Mouse (Mus musculus) left cerebral cortex, postnatal 14 days (tissue): ENCODE results near the gene Foxd3. TPM values are rescaled to one million over a fixed set of nuclear protein-coding genes. Genes with fewer than 3 reads are reported as not detected.

Experiments
- DNase-seq, 2 experiments: peaks; one replicate each; pipeline ENCODE4 v3.0.0; 2021 to 2022; ENCODE audit warnings: low spot score in 2 of 2, mixed read lengths in 1 of 2
- intact Hi-C: fragments of 180-260 bp; cut with DNase I; formaldehyde crosslinking; loops from one replicate; pipeline ENCODE4 v1.15.1; 2025
- total RNA-seq, 2 experiments: library from RNA; stranded (reverse); gene quantifications; 2 replicates each; pipeline ENCODE4 v1.2.3; 2021

Foxd3 gene
- total RNA-seq, 2 experiments from 2014 or later, result not detected

- intact Hi-C loops, result loop anchor here (5.0 kb wide), 1 partner anchor 82 kb away; no protein-coding TSS in a partner anchor
Observed at GRCm38 (mm10) chr4:99654621-99655296, 1.3 kb upstream of the Foxd3 start.

DNA sequence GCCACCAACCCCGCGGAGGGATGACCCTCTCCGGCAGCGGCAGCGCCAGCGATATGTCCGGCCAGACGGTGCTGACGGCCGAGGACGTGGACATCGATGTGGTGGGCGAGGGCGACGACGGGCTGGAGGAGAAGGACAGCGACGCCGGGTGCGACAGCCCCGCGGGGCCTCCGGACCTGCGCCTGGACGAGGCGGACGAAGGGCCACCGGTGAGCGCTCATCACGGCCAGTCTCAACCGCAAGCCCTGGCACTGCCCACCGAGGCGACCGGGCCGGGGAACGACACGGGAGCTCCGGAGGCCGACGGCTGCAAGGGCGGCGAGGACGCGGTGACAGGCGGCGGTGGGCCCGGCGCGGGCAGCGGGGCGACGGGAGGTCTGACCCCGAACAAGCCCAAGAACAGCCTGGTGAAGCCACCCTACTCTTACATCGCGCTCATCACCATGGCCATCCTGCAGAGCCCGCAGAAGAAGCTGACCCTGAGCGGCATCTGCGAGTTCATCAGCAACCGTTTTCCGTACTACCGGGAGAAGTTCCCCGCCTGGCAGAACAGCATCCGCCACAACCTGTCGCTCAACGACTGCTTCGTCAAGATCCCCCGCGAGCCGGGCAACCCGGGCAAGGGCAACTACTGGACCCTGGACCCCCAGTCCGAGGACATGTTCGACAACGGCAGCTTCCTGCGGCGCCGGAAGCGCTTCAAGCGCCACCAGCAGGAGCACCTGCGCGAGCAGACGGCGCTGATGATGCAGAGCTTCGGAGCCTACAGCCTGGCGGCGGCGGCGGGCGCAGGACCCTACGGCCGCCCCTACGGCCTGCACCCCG lies 718 bp downstream of the Foxd3 start:
- no peak for DNase-seq
- intact Hi-C loops, result no loop called here

More at GRCm38 (mm10) chr4:99654621-99655296, 1.3 kb upstream of the Foxd3 start:
- DNase-seq, result no peak

DNA sequence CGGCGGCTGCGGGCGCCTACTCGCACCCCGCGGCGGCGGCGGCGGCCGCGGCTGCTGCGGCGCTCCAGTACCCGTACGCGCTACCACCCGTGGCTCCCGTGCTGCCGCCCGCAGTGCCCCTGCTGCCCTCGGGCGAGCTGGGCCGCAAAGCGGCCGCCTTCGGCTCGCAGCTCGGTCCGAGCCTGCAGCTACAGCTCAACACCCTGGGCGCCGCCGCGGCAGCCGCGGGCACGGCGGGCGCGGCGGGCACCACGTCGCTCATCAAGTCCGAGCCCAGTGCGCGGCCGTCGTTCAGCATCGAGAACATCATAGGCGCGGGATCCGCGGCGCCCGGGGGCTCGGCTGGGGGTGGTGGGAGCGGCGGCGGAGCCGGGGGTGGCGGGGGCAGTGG lies 1.3 kb downstream of the Foxd3 start:
- DNase-seq, result no peak
- intact Hi-C loops, result no loop called here

DNA sequence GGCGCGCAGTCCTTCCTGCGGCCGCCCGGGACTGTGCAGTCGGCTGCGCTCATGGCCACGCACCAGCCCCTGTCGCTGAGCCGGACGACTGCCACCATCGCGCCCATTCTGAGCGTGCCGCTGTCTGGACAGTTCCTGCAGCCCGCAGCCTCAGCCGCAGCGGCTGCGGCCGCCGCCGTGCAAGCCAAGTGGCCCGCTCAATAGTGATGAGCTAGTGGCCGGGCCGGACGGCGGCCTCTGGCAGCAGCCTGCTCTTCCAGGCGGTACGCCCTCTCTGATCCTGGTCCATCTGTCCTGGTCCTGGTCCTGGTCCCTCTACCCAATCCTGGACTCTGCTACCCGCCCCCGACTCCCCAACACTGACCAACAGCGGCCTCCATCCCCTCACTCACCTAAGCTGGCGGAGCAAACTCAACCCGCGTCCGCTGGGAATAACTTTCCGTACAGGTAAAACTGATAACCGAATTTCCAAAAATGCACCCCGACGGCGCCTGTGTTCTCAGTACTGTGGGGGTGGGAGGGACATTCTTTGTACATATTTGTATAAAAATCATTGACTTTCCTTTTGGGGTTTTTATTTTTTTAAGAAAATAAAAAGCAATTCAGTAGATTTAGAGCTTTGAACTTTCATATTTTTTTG lies 1.9 kb downstream of the Foxd3 start:
- no peak for DNase-seq

DNA sequence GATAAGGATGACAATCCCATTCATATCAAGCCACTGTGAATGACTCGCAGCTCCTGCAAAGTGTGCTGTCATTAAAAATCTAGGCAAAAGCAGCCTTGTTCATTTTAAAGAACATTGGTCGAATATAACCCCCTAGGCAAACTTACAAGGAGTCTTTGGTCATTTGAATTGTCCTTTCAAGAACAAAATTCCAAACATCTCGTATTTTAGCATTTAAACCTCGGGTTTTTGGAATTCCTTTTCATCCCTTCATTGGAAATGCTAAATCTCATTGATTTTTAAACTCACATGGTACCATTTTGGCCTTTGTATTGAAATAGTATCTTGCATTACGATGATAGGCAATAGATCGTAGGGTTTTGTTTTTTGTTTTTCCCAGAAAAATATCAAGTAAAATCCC lies 2.8 kb downstream of the Foxd3 start:
- no peak for DNase-seq
- intact Hi-C loops, result no loop called here

More for the DNA sequence above, 1.9 kb downstream of the Foxd3 start:
- intact Hi-C loops, result no loop called here

GRCm38 (mm10) chr4:99659361-99660072 lies 3.4 kb downstream of the Foxd3 start:
- intact Hi-C loops, result no loop called here
- no peak for DNase-seq

DNA sequence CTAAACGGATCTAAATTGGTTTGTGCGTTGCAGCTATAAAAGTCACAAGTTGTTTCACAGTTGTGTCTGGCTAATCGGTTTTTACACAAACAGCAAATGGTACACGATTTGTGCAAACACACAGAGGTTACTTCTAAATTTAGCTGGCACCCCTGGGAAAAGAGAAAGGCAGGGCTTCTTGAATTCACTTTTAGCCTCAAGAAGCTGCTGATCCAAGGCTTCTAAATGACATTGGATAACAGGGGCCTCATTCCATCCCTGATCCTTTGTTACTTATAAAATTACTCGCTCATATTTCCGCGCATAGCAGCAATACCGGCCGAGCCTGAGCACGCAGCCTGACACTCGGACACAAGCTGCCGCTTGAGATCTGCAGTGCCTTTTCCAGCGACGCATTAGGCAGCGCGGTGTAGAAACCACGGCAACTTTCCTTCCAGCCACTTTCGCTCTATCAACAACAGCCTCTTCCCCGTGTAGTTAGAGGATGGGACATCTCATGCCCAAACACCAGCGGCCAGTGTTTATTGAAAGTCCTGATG lies 4.0 kb downstream of the Foxd3 start:
- no peak for DNase-seq
- intact Hi-C loops, result no loop called here

DNA sequence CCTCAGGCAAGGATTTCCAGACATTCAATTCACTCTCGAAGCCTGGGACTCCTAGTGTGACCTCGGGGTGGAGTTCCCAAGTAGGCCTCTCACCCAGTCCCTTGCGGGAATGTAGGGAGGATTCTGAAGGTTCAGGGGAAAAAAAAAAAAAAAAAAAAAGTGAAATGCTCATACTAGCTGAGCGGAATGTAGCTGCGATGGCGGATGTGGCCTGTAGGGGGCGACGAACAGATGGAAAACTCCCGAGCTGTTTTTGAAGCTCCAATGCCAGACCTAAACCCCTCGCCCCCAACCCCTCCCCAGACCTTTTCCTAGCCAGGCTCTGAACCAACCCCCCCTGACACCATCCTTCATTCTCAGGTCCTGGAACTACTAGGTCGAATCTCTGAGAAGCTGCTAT lies 4.9 kb downstream of the Foxd3 start:
- intact Hi-C loops, result no loop called here
- DNase-seq, result peak; percentile 59 to 64

DNA sequence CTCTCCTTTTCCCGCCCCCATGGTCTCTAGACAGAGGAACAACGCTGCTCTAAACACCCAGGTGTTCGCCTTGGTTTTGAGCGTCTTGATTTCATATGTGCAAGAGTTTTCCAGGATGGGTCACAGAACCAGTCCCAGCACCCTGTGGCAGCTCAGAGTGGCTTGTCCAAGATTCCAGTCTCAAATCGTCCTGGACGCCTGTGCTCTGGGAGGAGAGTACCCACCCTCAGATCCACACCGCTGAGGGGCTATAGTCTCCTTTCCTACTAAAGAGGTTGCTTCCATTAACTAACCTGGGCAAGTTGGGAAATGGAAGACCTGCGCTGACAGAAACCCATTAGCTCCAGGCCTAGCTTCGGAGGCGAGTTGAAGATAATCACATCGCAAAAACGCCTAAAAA lies 5.9 kb downstream of the Foxd3 start:
- no peak for DNase-seq
- intact Hi-C loops, result no loop called here

- intact Hi-C loops, result no loop called here
- no peak for DNase-seq
Observed at GRCm38 (mm10) chr4:99662431-99662830, 6.3 kb downstream of the Foxd3 start.

DNA sequence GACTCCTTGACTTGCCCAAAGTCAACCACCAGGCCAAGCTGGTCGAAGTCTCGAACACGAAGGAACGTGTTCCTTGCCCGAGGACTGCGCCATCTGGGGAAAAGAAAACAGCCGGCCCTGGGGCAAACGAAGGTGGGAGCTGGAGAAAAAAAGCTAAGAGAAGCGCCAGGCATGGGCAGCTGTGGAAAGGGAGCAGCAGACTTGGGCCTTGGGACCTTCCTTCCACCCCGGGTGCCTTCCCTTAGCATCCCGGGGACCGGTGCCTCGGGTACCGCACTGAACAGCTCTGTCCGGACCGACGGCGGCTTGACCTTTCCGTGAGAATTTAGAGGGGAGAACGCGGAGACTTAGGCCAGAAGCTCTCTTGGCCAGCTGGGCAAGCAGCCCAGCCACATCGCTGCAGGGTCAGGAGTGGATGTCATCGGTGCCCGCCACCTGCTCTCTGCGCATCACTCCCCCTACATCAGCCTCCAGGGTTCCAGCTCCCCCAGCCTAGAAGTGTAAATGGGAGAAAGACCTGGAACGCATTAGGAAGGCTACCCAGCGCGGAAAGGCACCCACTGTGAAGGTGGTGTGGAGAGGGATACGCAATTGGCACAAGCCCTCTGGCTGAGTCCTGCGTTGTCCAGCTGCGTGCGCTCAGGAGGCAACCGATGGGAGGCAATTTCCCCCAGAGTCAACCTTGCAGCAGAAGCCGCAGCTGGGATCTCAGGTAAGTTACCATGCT lies 6.9 kb downstream of the Foxd3 start:
- DNase-seq, result no peak
- intact Hi-C loops, result no loop called here

GRCm38 (mm10) chr4:99663710-99664109 lies 7.6 kb downstream of the Foxd3 start:
- no peak for DNase-seq
- intact Hi-C loops, result no loop called here

GRCm38 (mm10) chr4:99670203-99670851 lies 14.2 kb downstream of the Foxd3 start:
- intact Hi-C loops, result no loop called here
- no peak for DNase-seq

DNA sequence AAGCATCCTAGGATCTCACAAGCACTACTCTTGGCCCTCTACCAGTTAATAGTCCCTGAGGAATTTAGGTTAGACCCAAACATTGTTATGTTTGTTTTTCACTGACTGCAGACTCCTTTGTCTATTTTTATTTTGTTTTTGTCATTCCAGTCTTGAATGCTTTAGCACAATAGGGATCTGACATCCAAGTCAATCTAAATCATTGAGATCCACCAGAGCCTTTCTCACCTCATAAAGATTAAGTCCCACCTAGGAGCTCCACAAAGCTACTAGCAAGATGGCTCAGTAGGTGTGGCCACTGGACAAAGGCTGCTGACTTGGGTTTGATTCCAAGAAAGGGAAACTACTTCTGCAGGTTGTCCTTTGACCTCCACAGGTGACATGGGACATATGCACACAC lies 19.1 kb downstream of the Foxd3 start:
- no peak for DNase-seq

GRCm38 (mm10) chr4:99683941-99684340 lies 27.8 kb downstream of the Foxd3 start:
- DNase-seq, result no peak
- intact Hi-C loops, result no loop called here

More for the DNA sequence above, 19.1 kb downstream of the Foxd3 start:
- intact Hi-C loops, result no loop called here

DNA sequence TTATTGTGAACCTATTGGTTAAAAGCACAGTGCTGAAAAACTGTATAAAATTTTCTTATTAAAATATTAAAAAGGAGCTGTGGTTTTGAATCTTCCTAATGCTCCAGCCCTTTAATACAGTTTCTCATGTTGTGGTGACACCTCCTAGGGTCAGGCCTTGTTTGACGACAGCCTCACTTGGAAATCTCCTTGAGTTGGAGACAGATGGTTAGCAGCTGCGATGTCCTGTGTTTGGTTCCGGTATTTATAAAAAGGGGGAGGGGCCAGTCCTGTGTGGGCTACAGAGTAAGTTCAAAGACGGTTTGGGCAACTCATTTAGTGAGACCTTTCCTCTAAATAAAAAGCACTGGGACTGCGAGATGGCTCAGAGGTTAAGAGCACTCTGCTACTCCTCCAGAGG lies 30.2 kb downstream of the Foxd3 start:
- intact Hi-C loops, result no loop called here
- DNase-seq, result no peak
